In the genomic region with DNA sequence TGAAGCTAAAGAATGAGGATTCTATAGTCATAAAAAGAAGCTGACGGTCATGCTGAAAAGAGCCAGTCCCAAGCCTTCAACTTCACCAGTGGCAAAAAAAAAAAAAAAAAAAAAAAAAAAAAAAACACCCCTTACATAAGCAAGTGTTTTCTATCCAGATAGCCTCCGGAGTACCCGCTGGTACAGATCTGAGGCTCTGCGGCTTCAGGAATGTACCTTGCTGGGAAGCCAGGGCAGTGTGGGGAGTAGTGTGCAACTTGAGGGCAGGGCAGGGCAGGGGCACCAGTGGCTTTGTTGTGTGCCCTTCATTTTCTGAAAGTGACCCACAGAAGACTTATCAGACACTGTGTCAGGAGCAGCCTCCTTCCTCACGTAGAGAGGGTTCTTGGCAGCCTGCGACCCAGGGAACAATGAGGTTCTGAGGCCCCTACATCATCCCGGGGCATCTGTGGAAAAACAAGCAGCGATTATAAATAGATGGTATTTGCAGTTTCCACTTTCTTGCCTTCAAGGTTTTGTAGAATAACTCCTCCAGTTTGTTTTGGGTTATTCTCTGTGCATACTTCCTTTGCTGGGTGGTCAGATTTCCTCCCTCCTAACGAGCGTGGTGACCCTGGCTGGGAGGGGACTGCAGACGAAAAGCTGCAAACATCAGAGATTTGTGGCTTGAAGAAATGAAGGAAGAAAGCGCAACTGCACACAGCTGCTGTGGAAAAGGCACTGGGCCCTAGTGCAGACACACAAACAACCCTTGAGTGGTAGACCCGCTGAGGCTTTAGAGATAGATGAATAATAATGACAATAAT, we compare ENCODE assay signal across 11 mouse cellular contexts. TPM values are rescaled to one million over a fixed set of nuclear protein-coding genes. Genes with fewer than 3 reads are reported as not detected.
DNase-seq lines count a peak whose midpoint lies in the region; ATAC-seq and TF ChIP-seq lines count a peak whose summit lies in the region.
"Had no signal": no experiment of that assay in that cellular context is flagged by ENCODE, and none has a peak within 500 bp of the region (broad histone marks: within the 10 kb centered on the region; RNA-seq: fewer than 3 reads in every experiment).

No protein-coding gene starts in this region.

- H3K9me3 ChIP-seq in forebrain, embryonic 10.5 days: no peaks in the 10 kb centered on the region
- H3K9me3 ChIP-seq in forebrain, embryonic 14.5 days (replicated peaks; ENCODE audit: control insufficient read depth, low read length): no peaks in the 10 kb centered on the region
- no peaks in the 10 kb centered on the region for H3K9me3 ChIP-seq in hindbrain, postnatal 0 days (ENCODE audit: low read length)
- H3K9me3 ChIP-seq in hindbrain, embryonic 11.5 days (ENCODE audit: control insufficient read depth, low read length): no peaks in the 10 kb centered on the region
- no peaks in the 10 kb centered on the region for H3K9me3 ChIP-seq in limb, embryonic 12.5 days

- H3K4me3 ChIP-seq in forebrain, embryonic 10.5 days: no peak overlapping the region
- H3K4me3 ChIP-seq in forebrain, embryonic 14.5 days (ENCODE audit: low read depth, low read length): no peak overlapping the region
- no peak overlapping the region for H3K4me3 ChIP-seq in hindbrain, postnatal 0 days (ENCODE audit: low read length)
- H3K4me3 ChIP-seq in hindbrain, embryonic 11.5 days (ENCODE audit: low read depth, low read length): no peak overlapping the region
- H3K4me3 ChIP-seq in limb, embryonic 12.5 days (replicated peaks): no peak overlapping the region

- 58% methylated on average over 13 of the region's 13 CpGs for WGBS in forebrain, embryonic 10.5 days
- WGBS in forebrain, embryonic 14.5 days: 55% methylated on average over 13 of the region's 13 CpGs
- 53% methylated on average over 13 of the region's 13 CpGs for WGBS in hindbrain, postnatal 0 days
- 55% methylated on average over 13 of the region's 13 CpGs for WGBS in hindbrain, embryonic 11.5 days
- 67% methylated on average over 13 of the region's 13 CpGs for WGBS in limb, embryonic 12.5 days

- DNase-seq in forebrain, embryonic 10.5 days (ENCODE audit: extremely low spot score, low spot score): no peak
- DNase-seq in forebrain, embryonic 14.5 days (ENCODE audit: low spot score): no peak
- no peak for DNase-seq in hindbrain, postnatal 0 days (ENCODE audit: low spot score)
- DNase-seq in hindbrain, embryonic 11.5 days (ENCODE audit: low spot score): no peak
- DNase-seq in ovary, adult 18-20 months (ENCODE audit: low spot score): peak; percentile 54
- DNase-seq in ovary, postnatal 10 days (ENCODE audit: low spot score): no peak
- DNase-seq in right cerebral cortex, postnatal 10 days (ENCODE audit: low spot score in 2 of 2): no peak
- DNase-seq: liver, postnatal 0 days; midbrain, embryonic 14.5 days had no signal

- ATAC-seq in forebrain, embryonic 14.5 days: no peak
- ATAC-seq in hindbrain, postnatal 0 days: no peak
- ATAC-seq in hindbrain, embryonic 11.5 days (ENCODE audit: low FRiP score): no peak
- no peak for ATAC-seq in limb, embryonic 12.5 days (ENCODE audit: insufficient number of reproducible peaks, insufficient read depth, low FRiP score, low TSS enrichment, low read depth)
- ATAC-seq: liver, postnatal 0 days had no signal

- no peak overlapping the region for H3K4me2 ChIP-seq in forebrain, embryonic 14.5 days (ENCODE audit: low read length)
- H3K4me2 ChIP-seq in hindbrain, postnatal 0 days (ENCODE audit: low read depth, low read length): no peak overlapping the region
- no peak overlapping the region for H3K4me2 ChIP-seq in hindbrain, embryonic 11.5 days (replicated peaks; ENCODE audit: low read depth, low read length)
- no peak overlapping the region for H3K4me2 ChIP-seq in limb, embryonic 12.5 days

- no peak overlapping the region for H3K9ac ChIP-seq in forebrain, embryonic 14.5 days (ENCODE audit: low read length)
- no peak overlapping the region for H3K9ac ChIP-seq in hindbrain, postnatal 0 days (replicated peaks; ENCODE audit: low read length)
- no peak overlapping the region for H3K9ac ChIP-seq in hindbrain, embryonic 11.5 days (ENCODE audit: low read depth, low read length)
- no peak overlapping the region for H3K9ac ChIP-seq in limb, embryonic 12.5 days (replicated peaks)
- H3K9ac ChIP-seq: liver, postnatal 0 days had no signal

- peaks cover 45% of the 10 kb centered on the region for H3K4me1 ChIP-seq in forebrain, embryonic 10.5 days
- H3K4me1 ChIP-seq in forebrain, embryonic 14.5 days (ENCODE audit: control insufficient read depth, insufficient read depth, low read length): no peaks in the 10 kb centered on the region
- H3K4me1 ChIP-seq in hindbrain, postnatal 0 days (ENCODE audit: insufficient read depth, low read length): 0 out of 2 replicates have a peak, but pooled peaks cover 4% of the 10 kb centered on the region
- no peaks in the 10 kb centered on the region for H3K4me1 ChIP-seq in hindbrain, embryonic 11.5 days (replicated peaks; ENCODE audit: control insufficient read depth, insufficient read depth, low read length)
- peaks cover 17% of the 10 kb centered on the region for H3K4me1 ChIP-seq in limb, embryonic 12.5 days (replicated peaks)

- H3K27me3 ChIP-seq in forebrain, embryonic 10.5 days (ENCODE audit: poor library complexity, severe bottlenecking): no peaks in the 10 kb centered on the region
- H3K27me3 ChIP-seq in forebrain, embryonic 14.5 days (replicated peaks; ENCODE audit: control insufficient read depth, insufficient read depth, low read length): no peaks in the 10 kb centered on the region
- no peaks in the 10 kb centered on the region for H3K27me3 ChIP-seq in hindbrain, postnatal 0 days (ENCODE audit: insufficient read depth, low read length)
- H3K27me3 ChIP-seq in hindbrain, embryonic 11.5 days (ENCODE audit: control insufficient read depth, insufficient read depth, low read length): no peaks in the 10 kb centered on the region
- H3K27me3 ChIP-seq in limb, embryonic 12.5 days: no peaks in the 10 kb centered on the region

- TF ChIP-seq CTCF in hindbrain, postnatal 0 days (IDR thresholded peaks at IDR 0.05; ENCODE audit: low read depth): no peak

- H3K27ac ChIP-seq in forebrain, embryonic 10.5 days: 0 out of 2 replicates have a peak overlapping the region, but pooled peaks have one; percentile 12
- no peak overlapping the region for H3K27ac ChIP-seq in forebrain, embryonic 14.5 days (ENCODE audit: low read depth, low read length)
- H3K27ac ChIP-seq in hindbrain, postnatal 0 days: peak overlapping the region; percentile 26
- no peak overlapping the region for H3K27ac ChIP-seq in hindbrain, embryonic 11.5 days (ENCODE audit: low read depth, low read length)
- H3K27ac ChIP-seq in limb, embryonic 12.5 days: 0 out of 2 replicates have a peak overlapping the region, but pooled peaks have one; percentile 24

- no peaks in the 10 kb centered on the region for H3K36me3 ChIP-seq in forebrain, embryonic 10.5 days (replicated peaks)
- no peaks in the 10 kb centered on the region for H3K36me3 ChIP-seq in forebrain, embryonic 14.5 days (ENCODE audit: control insufficient read depth, insufficient read depth, low read length)
- H3K36me3 ChIP-seq in hindbrain, postnatal 0 days (ENCODE audit: insufficient read depth, low read length): no peaks in the 10 kb centered on the region
- no peaks in the 10 kb centered on the region for H3K36me3 ChIP-seq in hindbrain, embryonic 11.5 days (ENCODE audit: control insufficient read depth, insufficient read depth, low read length)
- peaks cover 40% of the 10 kb centered on the region; the same call in 1 of the 2 replicates for H3K36me3 ChIP-seq in limb, embryonic 12.5 days

RNA-seq across cellular contexts. Expression of a gene that starts 26.5 kb away (rescaled TPM):
- polyA plus RNA-seq in forebrain, embryonic 10.5 days (2016; fragmentation: Nextera tagmentation; extraction: Ambion mirVana): 9.6 and 10.5 TPM in 2 replicates
- polyA plus RNA-seq in forebrain, embryonic 14.5 days (2014; fragmentation: Nextera tagmentation; extraction: Ambion mirVana): 16.3 and 23.8 TPM in 2 replicates
- total RNA-seq in hindbrain, postnatal 0 days (2014; rRNA removed): 48.7 and 53.8 TPM in 2 replicates
- polyA plus RNA-seq in hindbrain, postnatal 0 days (2015; fragmentation: Nextera tagmentation; extraction: Ambion mirVana): 15.6 and 17.4 TPM in 2 replicates
- polyA plus RNA-seq in hindbrain, embryonic 11.5 days (2014; fragmentation: Nextera tagmentation; extraction: Ambion mirVana): 22.5 and 29.3 TPM in 2 replicates
- 70.7 and 86.2 TPM in 2 replicates for polyA plus RNA-seq in limb, embryonic 12.5 days (2016; fragmentation: Nextera tagmentation; extraction: Ambion mirVana)
- total RNA-seq: MEL had no signal

Comparison
In these comparisons a context has a peak if more than half of its experiments do, and no peak if none do; other contexts are left out.
1. H3K27ac ChIP-seq: peak in forebrain, embryonic 10.5 days (single experiment), hindbrain, postnatal 0 days (single experiment) and limb, embryonic 12.5 days (single experiment); none in forebrain, embryonic 14.5 days (single experiment) and hindbrain, embryonic 11.5 days (single experiment).